Mouse (Mus musculus): ENCODE results near the gene Atp8a1. TPM values are rescaled to one million over a fixed set of nuclear protein-coding genes. Genes with fewer than 3 reads are reported as not detected.
A peak's percentile ranks its signal among the peaks of the same experiment; 100 is the strongest.

The Atp8a1 gene
- polyA plus RNA-seq, 1 experiment from 2014 or later = 36.4 TPM

- H3K36me3 ChIP-seq = peaks cover 18% of the 10 kb centered on the region
- peaks cover 22% of the 10 kb centered on the region for H3K4me1 ChIP-seq (replicated peaks)
- peaks cover 69% of the 10 kb centered on the region for H3K27me3 ChIP-seq
- 5% methylated on average over 3 of the region's 3 CpGs for WGBS
- H3K4me3 ChIP-seq (replicated peaks) = no peak overlapping the region
- H3K27ac ChIP-seq = peak overlapping the region; percentile 45
- peak overlapping the region; percentile 30; the same call in 1 of the 2 replicates for H3K4me2 ChIP-seq (replicated peaks)
- peak; percentile 44 for ATAC-seq
- H3K9ac ChIP-seq (replicated peaks) = no peak overlapping the region
- H3K9me3 ChIP-seq = no peaks in the 10 kb centered on the region
Observed at GRCm38 (mm10) chr5:67634339-67634738, 212.9 kb downstream of the Atp8a1 start.

- Histone ChIP-seq H3K9me3 (no peaks in the 10 kb centered on the region), H3K36me3 (peaks cover 17% of the 10 kb centered on the region; the same call in 1 of the 2 replicates), H3K27me3 (peaks cover 69% of the 10 kb centered on the region), H3K4me3 (replicated peaks) (no peak overlapping the region), H3K4me2 (replicated peaks) (peak overlapping the region; percentile 30), H3K9ac (replicated peaks) (no peak overlapping the region), H3K27ac (peak overlapping the region; percentile 45), H3K4me1 (replicated peaks) (peaks cover 22% of the 10 kb centered on the region)
- peak; percentile 81 for ATAC-seq
- 4% methylated on average over 10 of the region's 10 CpGs for WGBS
Observed at GRCm38 (mm10) chr5:67633831-67634268, 213.4 kb downstream of the Atp8a1 start.

GRCm38 (mm10) chr5:67633138-67633782, 214.0 kb downstream of the Atp8a1 start:
- H3K27me3 ChIP-seq = peaks cover 69% of the 10 kb centered on the region
- no peaks in the 10 kb centered on the region for H3K9me3 ChIP-seq
- WGBS = 3% methylated on average over 7 of the region's 7 CpGs
- peak overlapping the region; percentile 45; the same call in 1 of the 2 replicates for H3K27ac ChIP-seq
- H3K4me2 ChIP-seq (replicated peaks) = peak overlapping the region; percentile 30; the same call in 1 of the 2 replicates
- ATAC-seq = peak; percentile 63
- peaks cover 22% of the 10 kb centered on the region for H3K4me1 ChIP-seq (replicated peaks)
- H3K4me3 ChIP-seq (replicated peaks) = no peak overlapping the region
- no peak overlapping the region for H3K9ac ChIP-seq (replicated peaks)
- peaks cover 18% of the 10 kb centered on the region for H3K36me3 ChIP-seq

- Histone ChIP-seq H3K4me2 (replicated peaks) (no peak overlapping the region), H3K9ac (replicated peaks) (no peak overlapping the region), H3K36me3 (peaks cover 13% of the 10 kb centered on the region; the same call in 1 of the 2 replicates), H3K27ac (no peak overlapping the region), H3K4me1 (replicated peaks) (peaks cover 22% of the 10 kb centered on the region), H3K4me3 (replicated peaks) (no peak overlapping the region), H3K27me3 (peaks cover 68% of the 10 kb centered on the region), H3K9me3 (no peaks in the 10 kb centered on the region)
- WGBS = 92% methylated on average over 12 of the region's 12 CpGs
- no peak for ATAC-seq
Observed at GRCm38 (mm10) chr5:67631261-67631660, 216.0 kb downstream of the Atp8a1 start.

- H3K9me3 ChIP-seq = no peaks in the 10 kb centered on the region
- no peak overlapping the region for H3K4me2 ChIP-seq (replicated peaks)
- 88% methylated on average over 6 of the region's 6 CpGs for WGBS
- peaks cover 13% of the 10 kb centered on the region; the same call in 1 of the 2 replicates for H3K36me3 ChIP-seq
- no peak overlapping the region for H3K4me3 ChIP-seq (replicated peaks)
- H3K4me1 ChIP-seq (replicated peaks) = peaks cover 22% of the 10 kb centered on the region
- no peak overlapping the region for H3K9ac ChIP-seq (replicated peaks)
- no peak overlapping the region for H3K27ac ChIP-seq
- H3K27me3 ChIP-seq = peaks cover 73% of the 10 kb centered on the region
- no peak for ATAC-seq
Observed at GRCm38 (mm10) chr5:67629861-67630260, 217.4 kb downstream of the Atp8a1 start.

GRCm38 (mm10) chr5:67629440-67629839, 217.8 kb downstream of the Atp8a1 start:
- Histone ChIP-seq H3K4me3 (replicated peaks) (no peak overlapping the region), H3K36me3 (peaks cover 13% of the 10 kb centered on the region; the same call in 1 of the 2 replicates), H3K4me2 (replicated peaks) (no peak overlapping the region), H3K9ac (replicated peaks) (no peak overlapping the region), H3K27ac (no peak overlapping the region), H3K9me3 (no peaks in the 10 kb centered on the region), H3K27me3 (peaks cover 73% of the 10 kb centered on the region), H3K4me1 (replicated peaks) (peaks cover 18% of the 10 kb centered on the region)
- no peak for ATAC-seq
- WGBS = 73% methylated on average over 7 of the region's 7 CpGs

GRCm38 (mm10) chr5:67628180-67628940, 218.9 kb downstream of the Atp8a1 start:
- Histone ChIP-seq H3K4me1 (replicated peaks) (peaks cover 8% of the 10 kb centered on the region), H3K27me3 (peaks cover 76% of the 10 kb centered on the region)
- ATAC-seq = no peak

GRCm38 (mm10) chr5:67621230-67621629, 226.0 kb downstream of the Atp8a1 start:
- H3K4me3 ChIP-seq (replicated peaks) = no peak overlapping the region
- peaks cover 74% of the 10 kb centered on the region for H3K27me3 ChIP-seq
- no peak overlapping the region for H3K4me2 ChIP-seq (replicated peaks)
- no peaks in the 10 kb centered on the region for H3K9me3 ChIP-seq
- H3K27ac ChIP-seq = no peak overlapping the region
- peaks cover 25% of the 10 kb centered on the region for H3K36me3 ChIP-seq
- H3K4me1 ChIP-seq (replicated peaks) = no peaks in the 10 kb centered on the region; the same call in 1 of the 2 replicates
- no peak overlapping the region for H3K9ac ChIP-seq (replicated peaks)
- no peak for ATAC-seq
- WGBS = 74% methylated on average over 12 of the region's 12 CpGs

More at GRCm38 (mm10) chr5:67628180-67628940, 218.9 kb downstream of the Atp8a1 start:
- peaks cover 13% of the 10 kb centered on the region; the same call in 1 of the 2 replicates for H3K36me3 ChIP-seq
- H3K9me3 ChIP-seq = no peaks in the 10 kb centered on the region
- whole genome bisulfite sequencing = 72% methylated on average over 9 of the region's 9 CpGs
- H3K4me2 ChIP-seq (replicated peaks) = no peak overlapping the region
- no peak overlapping the region for H3K9ac ChIP-seq (replicated peaks)
- H3K4me3 ChIP-seq (replicated peaks) = no peak overlapping the region
- H3K27ac ChIP-seq = no peak overlapping the region

- peak overlapping the region; percentile 53; the same call in 1 of the 2 replicates for H3K4me3 ChIP-seq (replicated peaks)
- peak overlapping the region; percentile 72; the same call in 1 of the 2 replicates for H3K4me2 ChIP-seq (replicated peaks)
- H3K27me3 ChIP-seq = peaks cover 91% of the 10 kb centered on the region
- peaks cover 22% of the 10 kb centered on the region for H3K4me1 ChIP-seq (replicated peaks)
- no peak for ATAC-seq
- 18% methylated on average over 2 of the region's 2 CpGs for WGBS
- H3K9me3 ChIP-seq = no peaks in the 10 kb centered on the region
- no peak overlapping the region for H3K27ac ChIP-seq
- H3K36me3 ChIP-seq = no peaks in the 10 kb centered on the region
- 0 out of 2 replicates have a peak overlapping the region, but pooled peaks have one; percentile 10 for H3K9ac ChIP-seq (replicated peaks)
Observed at GRCm38 (mm10) chr5:67609520-67609837, 237.8 kb downstream of the Atp8a1 start.

GRCm38 (mm10) chr5:67608674-67609519, 238.3 kb downstream of the Atp8a1 start:
- 2% methylated on average over 31 of the region's 31 CpGs for WGBS
- H3K27ac ChIP-seq = no peak overlapping the region
- no peaks in the 10 kb centered on the region for H3K36me3 ChIP-seq
- H3K27me3 ChIP-seq = peaks cover 91% of the 10 kb centered on the region
- peak overlapping the region; percentile 67 for H3K9ac ChIP-seq (replicated peaks)
- no peaks in the 10 kb centered on the region for H3K9me3 ChIP-seq
- H3K4me1 ChIP-seq (replicated peaks) = peaks cover 22% of the 10 kb centered on the region
- no peak for ATAC-seq
- peak overlapping the region; percentile 53 for H3K4me3 ChIP-seq (replicated peaks)
- peak overlapping the region; percentile 72 for H3K4me2 ChIP-seq (replicated peaks)

- WGBS = under 1% methylated on average over 86 of the region's 86 CpGs
- H3K4me1 ChIP-seq (replicated peaks) = peaks cover 22% of the 10 kb centered on the region
- peak within 1 kb of the TSS; percentile 72 for H3K4me2 ChIP-seq (replicated peaks)
- peak within 1 kb of the TSS; percentile 53 for H3K4me3 ChIP-seq (replicated peaks)
- H3K9ac ChIP-seq (replicated peaks) = peak within 1 kb of the TSS; percentile 67
- peaks cover 91% of the 10 kb centered on the region for H3K27me3 ChIP-seq
- ATAC-seq = peak; percentile 81
- H3K36me3 ChIP-seq = no peaks in the 10 kb centered on the region
- H3K9me3 ChIP-seq = no peaks in the 10 kb centered on the region
- H3K27ac ChIP-seq = no peak within 1 kb of the TSS
Observed at GRCm38 (mm10) chr5:67607804-67608673, 239.2 kb downstream of the Atp8a1 start, which contains the start of gene Shisa3. Gene Shisa3, plus strand, starts transcription at chr5:67607882.

All from midbrain, embryonic 13.5 days (tissue).